Mouse (Mus musculus): Measurements from ENCODE around the gene Stoml2. TPM values are rescaled to one million over a fixed set of nuclear protein-coding genes. Genes with fewer than 3 reads are reported as not detected.
"Not testable (repeated sequence)": the region's sequence is repeated elsewhere in the genome, so short reads cannot be mapped to it uniquely, and the experiment has no call there.

The Stoml2 gene
- polyA plus RNA-seq, 1 experiment from 2014 or later = 353 TPM

GRCm38 (mm10) chr4:43000141-43000986 lies 31.1 kb downstream of the Stoml2 start, which contains the start of gene Vcp:
Gene Vcp (minus strand): TSS chr4:43000507.
- ATAC-seq (ENCODE audit: insufficient number of reproducible peaks, insufficient read depth, low FRiP score, low TSS enrichment, low read depth) = peak; percentile 98
- H3K9me3 ChIP-seq, H3K27me3 ChIP-seq: not testable (repeated sequence)
- H3K9ac ChIP-seq (replicated peaks) = peak within 1 kb of the TSS; percentile 94
- peaks cover 31% of the 10 kb centered on the region for H3K36me3 ChIP-seq
- peak within 1 kb of the TSS; percentile 76 for H3K4me2 ChIP-seq
- H3K27ac ChIP-seq = peak within 1 kb of the TSS; percentile 99
- peaks cover 17% of the 10 kb centered on the region for H3K4me1 ChIP-seq (replicated peaks)
- H3K4me3 ChIP-seq (replicated peaks) = peak within 1 kb of the TSS; percentile 79
- under 1% methylated on average over 55 of the region's 56 CpGs for WGBS

- peak overlapping the region; percentile 76 for H3K4me2 ChIP-seq
- H3K36me3 ChIP-seq = peaks cover 31% of the 10 kb centered on the region
- peak overlapping the region; percentile 94 for H3K9ac ChIP-seq (replicated peaks)
- no peaks in the 10 kb centered on the region for H3K27me3 ChIP-seq
- H3K27ac ChIP-seq = peak overlapping the region; percentile 99
- WGBS = under 1% methylated on average over 47 of the region's 51 CpGs
- H3K4me3 ChIP-seq (replicated peaks) = peak overlapping the region; percentile 79
- ATAC-seq (ENCODE audit: insufficient number of reproducible peaks, insufficient read depth, low FRiP score, low TSS enrichment, low read depth) = peak; percentile 72
- H3K4me1 ChIP-seq (replicated peaks) = peaks cover 17% of the 10 kb centered on the region
- no peaks in the 10 kb centered on the region for H3K9me3 ChIP-seq
Measured at GRCm38 (mm10) chr4:42999451-43000140, 31.9 kb downstream of the Stoml2 start.

- Histone ChIP-seq H3K27ac (no peak overlapping the region), H3K4me2 (peak overlapping the region; percentile 76), H3K27me3 (no peaks in the 10 kb centered on the region), H3K4me1 (replicated peaks) (peaks cover 17% of the 10 kb centered on the region), H3K36me3 (peaks cover 40% of the 10 kb centered on the region), H3K9ac (replicated peaks) (no peak overlapping the region), H3K9me3 (no peaks in the 10 kb centered on the region), H3K4me3 (replicated peaks) (peak overlapping the region; percentile 79)
- 79% methylated on average over 2 of the region's 2 CpGs for WGBS
- no peak for ATAC-seq (ENCODE audit: insufficient number of reproducible peaks, insufficient read depth, low FRiP score, low TSS enrichment, low read depth)
Measured at GRCm38 (mm10) chr4:42998022-42998421, 33.5 kb downstream of the Stoml2 start.

- no peak overlapping the region for H3K27ac ChIP-seq
- WGBS = 86% methylated on average over 1 of the region's 1 CpGs
- no peaks in the 10 kb centered on the region for H3K4me1 ChIP-seq (replicated peaks)
- no peaks in the 10 kb centered on the region for H3K27me3 ChIP-seq
- no peaks in the 10 kb centered on the region for H3K9me3 ChIP-seq
- H3K9ac ChIP-seq (replicated peaks) = no peak overlapping the region
- H3K36me3 ChIP-seq = peaks cover 99% of the 10 kb centered on the region
- H3K4me2 ChIP-seq = no peak overlapping the region
- no peak for ATAC-seq (ENCODE audit: insufficient number of reproducible peaks, insufficient read depth, low FRiP score, low TSS enrichment, low read depth)
- H3K4me3 ChIP-seq (replicated peaks) = no peak overlapping the region
Measured at GRCm38 (mm10) chr4:42988296-42988695, 43.2 kb downstream of the Stoml2 start.

GRCm38 (mm10) chr4:42980467-42980866 lies 51.0 kb downstream of the Stoml2 start:
- H3K27ac ChIP-seq; H3K27me3 ChIP-seq; H3K4me2 ChIP-seq; H3K9me3 ChIP-seq; H3K4me3 ChIP-seq (replicated peaks); H3K9ac ChIP-seq (replicated peaks); H3K4me1 ChIP-seq (replicated peaks); ATAC-seq (ENCODE audit: insufficient number of reproducible peaks, insufficient read depth, low FRiP score, low TSS enrichment, low read depth): not testable (repeated sequence)
- WGBS = 90% methylated on average over 8 of the region's 8 CpGs
- H3K36me3 ChIP-seq = peaks cover 82% of the 10 kb centered on the region

GRCm38 (mm10) chr4:42978062-42978461 lies 53.4 kb downstream of the Stoml2 start:
- Histone ChIP-seq H3K4me3 (replicated peaks) (no peak overlapping the region), H3K27me3 (no peaks in the 10 kb centered on the region), H3K27ac (no peak overlapping the region), H3K36me3 (peaks cover 61% of the 10 kb centered on the region), H3K9ac (replicated peaks) (no peak overlapping the region), H3K9me3 (no peaks in the 10 kb centered on the region), H3K4me2 (no peak overlapping the region), H3K4me1 (replicated peaks) (no peaks in the 10 kb centered on the region)
- WGBS = 93% methylated on average over 4 of the region's 4 CpGs
- no peak for ATAC-seq (ENCODE audit: insufficient number of reproducible peaks, insufficient read depth, low FRiP score, low TSS enrichment, low read depth)

Other genes with a start within 250 kb of the Stoml2 start
- 0.06 TPM in 1 of 2 replicates, not detected in the other for gene Fam205a1, start 177.8 kb downstream of the Stoml2 start, polyA plus RNA-seq (2016; fragmentation: Nextera tagmentation; extraction: Ambion mirVana)
- 0.09 TPM in 1 of 2 replicates, not detected in the other for gene Gm12394, start 174.9 kb downstream of the Stoml2 start, polyA plus RNA-seq (2016; fragmentation: Nextera tagmentation; extraction: Ambion mirVana)
- 0.35 TPM in 1 of 2 replicates, not detected in the other for gene Fam205c, start 157.5 kb downstream of the Stoml2 start, polyA plus RNA-seq (2016; fragmentation: Nextera tagmentation; extraction: Ambion mirVana)
- 0.14 and 0.31 TPM in 2 replicates for gene Phf24, start 115.0 kb downstream of the Stoml2 start, polyA plus RNA-seq (2016; fragmentation: Nextera tagmentation; extraction: Ambion mirVana)
- 6.6 and 7.4 TPM in 2 replicates for gene Dnajb5, start 81.9 kb downstream of the Stoml2 start, polyA plus RNA-seq (2016; fragmentation: Nextera tagmentation; extraction: Ambion mirVana)
- 0.46 and 0.78 TPM in 2 replicates for gene 1700022I11Rik, start 62.1 kb downstream of the Stoml2 start, polyA plus RNA-seq (2016; fragmentation: Nextera tagmentation; extraction: Ambion mirVana)
- 656 and 692 TPM in 2 replicates for gene Vcp, start 31.2 kb downstream of the Stoml2 start, polyA plus RNA-seq (2016; fragmentation: Nextera tagmentation; extraction: Ambion mirVana)
- 18.4 and 20.6 TPM in 2 replicates for gene Fancg, start 21.2 kb downstream of the Stoml2 start, polyA plus RNA-seq (2016; fragmentation: Nextera tagmentation; extraction: Ambion mirVana)
- gene Pigo, start 5.9 kb downstream of the Stoml2 start, polyA plus RNA-seq (2016; fragmentation: Nextera tagmentation; extraction: Ambion mirVana) = 27.0 and 30.3 TPM in 2 replicates
- gene Fam214b, start 14.5 kb upstream of the Stoml2 start, polyA plus RNA-seq (2016; fragmentation: Nextera tagmentation; extraction: Ambion mirVana) = 12.1 and 13.4 TPM in 2 replicates
- 3.5 and 4.0 TPM in 2 replicates for gene Unc13b, start 27.2 kb upstream of the Stoml2 start, polyA plus RNA-seq (2016; fragmentation: Nextera tagmentation; extraction: Ambion mirVana)
- 0.60 and 0.97 TPM in 2 replicates for gene Atp8b5, start 235.4 kb upstream of the Stoml2 start, polyA plus RNA-seq (2016; fragmentation: Nextera tagmentation; extraction: Ambion mirVana)